Mouse (Mus musculus) right cerebral cortex, postnatal 36 days (tissue): ENCODE results near the gene Galc.
A peak's percentile ranks its signal among the peaks of the same experiment; 100 is the strongest.

Experiments
- DNase-seq, 2 experiments: peaks; one replicate each; pipeline ENCODE4 v3.0.0; 2022; ENCODE audit warnings: low spot score in 2 of 2, mixed read lengths in 1 of 2

The Galc gene

GRCm38 (mm10) chr12:98258845-98259517, at the start of gene Galc:
Gene Galc, minus strand, starts transcription at chr12:98259459.
- peak; percentile 80 to 87 for DNase-seq

DNA sequence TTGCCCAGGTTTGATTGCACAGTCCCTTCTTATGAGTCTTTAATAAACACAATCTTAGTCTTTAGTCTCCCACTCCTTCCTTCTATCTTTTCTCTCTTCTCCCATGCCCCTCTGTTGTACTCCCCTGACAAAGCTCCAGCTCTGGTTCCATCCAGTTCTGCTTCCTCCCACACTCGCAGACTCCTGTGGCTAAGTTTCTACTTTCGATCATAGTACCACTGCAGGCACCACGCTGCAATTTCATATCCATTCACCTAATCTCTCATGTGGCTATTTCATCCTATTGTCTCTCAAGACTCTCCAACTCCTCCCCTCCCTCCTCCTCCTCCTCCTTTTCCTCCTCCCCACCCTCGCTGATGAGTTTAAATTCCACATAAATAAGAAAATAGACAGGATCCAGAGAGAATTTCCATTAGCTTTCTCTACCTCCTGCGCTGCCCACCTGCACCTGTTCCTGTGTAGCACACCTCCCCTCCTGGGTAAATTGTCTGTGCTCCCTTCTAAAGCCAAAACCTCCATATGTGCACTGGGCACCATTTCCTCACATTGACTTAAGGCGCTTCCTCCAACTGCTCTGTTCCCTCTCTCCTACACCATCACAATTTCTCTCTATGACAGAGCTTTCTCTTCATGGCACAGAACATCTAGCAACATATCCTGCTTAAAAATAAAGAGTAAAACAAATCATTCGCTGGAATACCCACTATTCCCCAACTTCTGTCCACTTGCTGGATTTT, 48.1 kb upstream of the Galc start:
- no peak for DNase-seq

- no peak for DNase-seq
Observed at GRCm38 (mm10) chr12:98303013-98303412, 43.8 kb upstream of the Galc start.

DNA sequence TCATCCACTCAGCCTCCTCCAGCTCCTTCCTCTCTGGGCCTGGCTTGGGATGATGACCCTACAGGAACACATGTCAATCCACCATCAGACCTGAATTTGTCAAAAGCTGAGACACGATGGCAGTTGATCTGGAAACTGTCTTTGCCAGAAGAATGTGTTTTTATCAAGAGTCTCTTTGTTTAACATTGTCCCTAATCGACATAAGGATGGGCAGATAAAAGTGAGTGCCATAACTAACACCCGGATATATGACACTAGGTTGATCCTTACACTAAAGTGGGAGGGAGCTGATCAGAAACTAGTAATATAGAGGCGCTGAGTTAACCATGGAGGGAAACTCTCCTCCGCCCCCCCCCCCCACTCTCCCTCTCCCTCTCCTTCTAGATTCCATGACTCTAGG, 42.7 kb upstream of the Galc start:
- DNase-seq, result no peak

DNA sequence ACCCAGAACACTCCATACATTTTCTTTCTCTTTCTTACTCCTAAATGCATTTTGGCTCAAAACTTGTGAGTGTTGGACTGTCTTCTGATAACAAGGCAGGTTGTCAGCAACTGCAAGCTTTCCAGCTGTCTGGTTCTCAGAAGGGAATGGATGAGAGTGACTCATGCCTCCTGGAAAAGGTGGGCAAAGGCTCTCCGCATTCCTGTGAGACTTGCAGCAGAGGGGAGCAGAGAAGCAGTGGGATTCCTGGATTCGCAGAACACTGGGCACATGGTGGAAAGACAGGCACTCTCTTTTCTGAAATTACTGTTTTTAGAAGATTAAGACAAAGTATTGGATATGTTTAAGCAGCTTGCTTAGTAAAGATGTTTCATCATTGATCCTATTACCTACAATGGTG, 35.0 kb upstream of the Galc start:
- peak in 1 of 2 experiments; percentile 11 for DNase-seq

DNA sequence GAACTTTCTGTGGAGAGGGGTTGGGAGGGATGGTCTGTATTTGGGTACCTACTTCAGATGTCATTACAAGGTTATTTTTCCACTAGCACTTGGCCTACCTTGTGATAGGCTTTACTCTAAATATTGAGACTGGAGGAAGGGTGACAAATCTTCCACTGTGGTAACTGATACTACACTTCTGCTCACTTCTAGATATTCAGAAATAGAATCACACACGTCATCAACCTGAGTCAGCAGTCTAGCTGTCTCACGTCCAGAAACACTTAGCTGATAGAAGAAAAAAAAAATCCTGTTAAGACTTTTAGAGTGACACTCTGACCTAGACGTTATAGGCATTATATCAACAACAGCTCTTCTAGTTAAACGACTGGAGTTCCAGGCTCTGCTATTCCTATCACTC, 33.0 kb upstream of the Galc start:
- no peak for DNase-seq

GRCm38 (mm10) chr12:98290475-98290874, 31.2 kb upstream of the Galc start:
- DNase-seq, result no peak

- DNase-seq, result no peak
Observed at GRCm38 (mm10) chr12:98284477-98284876, 25.2 kb upstream of the Galc start.

DNA sequence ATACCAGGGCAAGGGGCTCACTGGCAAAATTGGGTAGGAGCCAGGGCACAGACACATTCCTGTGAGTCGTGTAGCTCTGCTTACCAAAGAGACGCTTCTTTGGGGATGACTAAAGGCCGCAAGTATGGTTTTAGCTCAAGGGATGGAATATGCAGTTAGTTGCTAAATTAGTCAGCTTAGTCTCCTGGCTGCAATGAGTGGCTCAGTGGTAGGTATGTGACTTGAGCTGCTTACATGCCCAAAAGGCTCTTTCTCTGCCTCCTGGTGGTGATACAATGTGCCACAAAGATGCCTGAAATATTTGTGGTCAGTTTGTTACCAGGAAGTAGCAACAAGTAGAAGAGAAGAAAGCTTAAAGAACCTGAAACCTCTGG, 24.2 kb upstream of the Galc start:
- no peak for DNase-seq

DNA sequence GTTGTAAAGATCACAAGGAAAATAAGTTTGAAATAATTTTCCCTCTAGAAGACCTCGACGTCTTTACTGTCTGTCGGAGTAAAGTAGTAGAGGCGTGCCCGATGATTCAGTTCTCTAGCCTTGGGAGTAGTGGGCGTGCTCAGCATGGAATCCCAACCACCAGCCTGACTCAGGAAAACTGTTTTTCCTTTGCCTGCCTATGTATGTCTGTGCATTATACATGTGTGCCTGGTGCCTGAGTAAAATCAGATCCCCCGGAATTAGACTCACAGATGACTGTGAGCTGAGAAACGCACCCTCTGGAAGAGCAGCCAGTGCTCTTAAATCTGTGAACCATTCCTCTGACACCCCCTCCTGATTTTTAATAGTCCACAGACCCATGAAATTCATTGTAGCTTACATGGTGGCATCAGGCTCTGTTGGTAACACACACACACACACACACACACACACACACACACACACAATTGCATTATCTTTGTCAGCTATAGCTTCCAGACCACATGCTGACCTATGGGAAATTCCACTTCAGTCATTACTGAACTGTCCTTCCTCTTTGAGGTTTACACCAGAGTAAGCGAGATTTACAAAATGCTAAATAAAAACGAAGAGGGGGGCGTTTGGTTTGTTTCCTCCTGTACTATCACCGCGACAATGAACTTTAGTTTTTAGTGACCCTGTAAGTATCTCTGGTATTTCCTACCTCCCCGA, 23.7 kb upstream of the Galc start:
- peak; percentile 25 to 33 for DNase-seq

DNA sequence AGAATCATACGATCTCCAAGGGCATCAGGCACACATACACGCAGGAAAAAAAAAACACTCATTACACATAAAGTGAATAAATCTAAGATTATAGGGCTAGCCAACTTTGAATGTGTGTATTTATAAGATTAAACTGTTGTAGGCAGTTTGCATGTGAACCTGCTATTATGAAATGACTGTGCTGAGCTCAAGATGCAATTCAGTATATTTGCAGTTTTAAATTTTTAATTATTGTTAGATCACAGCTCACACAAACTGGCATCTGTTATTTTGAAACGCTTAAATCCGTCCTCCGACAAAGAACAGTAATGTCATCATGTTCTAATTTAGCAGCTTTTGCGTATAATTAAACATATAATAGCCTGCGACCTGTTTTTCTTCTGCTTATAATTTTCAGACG, 21.7 kb upstream of the Galc start:
- DNase-seq, result no peak

DNA sequence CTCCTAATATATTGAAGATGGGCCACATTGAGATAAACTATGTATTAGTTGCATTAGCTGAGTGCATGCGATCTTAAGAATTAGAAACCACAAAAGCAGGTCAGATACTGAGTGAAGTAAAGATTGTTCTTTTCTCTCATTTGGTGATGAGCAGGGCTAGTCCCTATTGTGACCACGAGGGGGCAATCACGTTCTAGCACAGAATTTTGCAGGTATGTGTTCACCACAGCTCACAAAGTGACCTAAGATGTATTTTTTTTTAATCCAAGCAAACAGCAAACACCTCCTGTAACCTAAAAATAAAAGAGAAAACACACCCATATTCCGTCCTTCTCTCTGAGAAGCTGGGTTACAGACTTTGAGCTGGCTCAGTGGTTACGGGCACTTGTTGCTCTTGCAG, 21.3 kb upstream of the Galc start:
- peak; percentile 29 to 37 for DNase-seq

DNA sequence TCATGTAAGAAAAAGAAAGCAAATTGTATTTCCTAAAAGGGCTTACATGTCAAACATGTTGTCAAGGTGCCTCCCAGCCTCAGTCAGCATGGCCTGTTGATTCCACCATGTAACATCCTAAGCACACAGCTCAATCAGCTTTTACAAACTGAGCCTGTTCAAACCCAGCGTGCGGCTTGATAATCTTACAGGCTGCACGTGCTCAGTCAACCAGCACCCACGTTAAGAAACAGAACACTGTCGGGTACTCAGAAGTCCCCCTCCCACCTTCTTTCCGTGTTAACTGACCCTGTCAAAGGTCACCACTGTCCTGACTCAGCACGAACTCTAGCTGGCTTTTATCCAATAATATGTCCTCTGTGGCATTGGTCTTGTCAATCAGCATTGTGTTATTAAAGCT, 13.2 kb upstream of the Galc start:
- no peak for DNase-seq

DNA sequence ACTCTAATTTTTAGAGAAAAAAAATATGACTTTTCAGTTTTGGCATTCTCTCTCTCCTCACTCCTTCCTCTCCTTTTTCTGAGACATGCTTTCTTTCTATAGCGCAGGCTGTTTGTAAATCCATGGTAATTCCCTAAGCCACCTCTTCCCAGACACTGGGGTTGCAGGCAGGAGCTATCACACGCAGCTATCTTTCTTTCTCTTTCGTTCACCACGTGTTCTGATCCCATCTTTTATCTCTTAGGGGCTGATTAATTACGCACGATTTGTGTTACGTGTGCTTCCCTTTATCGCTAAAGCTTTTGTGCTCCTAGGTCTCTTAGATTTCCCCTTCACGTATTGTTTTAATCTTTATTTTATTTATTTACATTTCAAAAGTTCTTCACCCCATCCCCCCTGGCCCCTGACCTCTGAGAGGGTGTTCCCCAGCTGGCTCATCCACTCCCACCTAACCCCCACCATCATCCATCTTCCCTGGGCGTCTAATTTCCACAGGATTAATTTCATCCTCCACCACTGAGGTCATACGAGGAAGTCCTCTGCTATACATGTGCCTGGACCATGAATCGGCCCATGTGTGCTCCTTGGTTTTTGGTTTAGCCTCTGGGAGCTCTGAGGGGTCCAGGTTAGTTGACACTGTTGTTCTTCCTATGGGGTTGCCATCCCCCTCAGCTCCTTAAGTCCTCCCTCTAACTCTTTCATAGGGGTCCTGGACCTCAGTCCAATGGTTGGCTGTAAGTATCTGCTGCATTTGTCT, 11.7 kb upstream of the Galc start:
- no peak for DNase-seq

- DNase-seq, result no peak
Observed at GRCm38 (mm10) chr12:98269791-98270745, 10.8 kb upstream of the Galc start.

GRCm38 (mm10) chr12:98268441-98269369, 9.4 kb upstream of the Galc start, which contains the start of gene Gpr65:
Gene Gpr65, plus strand, starts transcription at chr12:98268635.
- DNase-seq, result no peak

DNA sequence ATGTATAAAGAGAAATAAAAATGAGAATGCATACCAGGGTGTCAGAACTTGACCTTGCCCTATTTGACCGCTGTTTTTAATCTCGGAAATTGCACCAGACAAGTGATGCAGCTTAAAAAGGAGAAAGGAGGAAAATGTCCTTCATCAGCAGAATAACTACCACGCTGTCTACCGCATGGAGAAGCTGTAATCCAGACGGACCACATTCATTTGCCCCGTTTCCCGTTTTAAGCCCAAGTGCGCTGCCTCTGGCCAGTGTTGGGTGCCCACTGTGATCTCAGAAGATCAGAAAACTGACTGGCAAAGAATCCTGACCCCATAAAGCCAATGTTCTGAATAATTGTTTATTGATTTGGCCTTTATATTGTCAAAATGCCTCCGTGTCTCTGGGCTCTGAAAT, 6.4 kb upstream of the Galc start:
- DNase-seq, result no peak

- no peak for DNase-seq
Observed at GRCm38 (mm10) chr12:98259518-98259852, 226 bp upstream of the Galc start.

DNA sequence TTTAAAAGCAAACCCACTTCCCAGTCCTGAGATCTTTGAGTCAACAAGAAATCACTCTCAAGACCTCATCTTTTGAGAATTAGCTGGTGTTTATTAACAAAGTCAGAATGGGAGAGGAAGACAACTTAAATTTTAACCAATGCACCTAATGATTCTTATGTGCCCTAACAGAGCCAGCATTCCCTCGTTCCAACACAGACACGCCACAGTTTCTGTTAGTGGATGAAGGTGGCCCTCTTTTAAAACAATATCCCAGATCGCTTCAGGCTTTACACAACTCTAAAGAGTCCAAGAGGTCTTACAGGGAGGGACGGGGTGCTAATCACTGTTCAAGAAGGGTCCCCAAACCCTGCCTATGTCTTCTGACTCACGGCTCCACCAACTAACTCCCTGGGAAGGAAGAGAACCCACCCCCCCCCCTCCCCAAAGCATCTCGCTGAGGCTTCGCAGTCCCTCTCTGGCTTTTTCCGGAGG, 851 bp downstream of the Galc start:
- DNase-seq, result no peak
